Mouse (Mus musculus) frontal cortex, postnatal 25 days (tissue): ENCODE results near the gene Mok.

Experiments
- DNase-seq, 2 experiments: peaks; one replicate each; pipeline ENCODE4 v3.0.0; 2022; ENCODE audit warnings: low spot score in 2 of 2

Gene Mok

GRCm38 (mm10) chr12:110808848-110809247, 31.9 kb downstream of the Mok start:
- DNase-seq, result no peak

- DNase-seq, result no peak
Observed at GRCm38 (mm10) chr12:110808430-110808829, 32.3 kb downstream of the Mok start.

- peak in 1 of 2 experiments; percentile 29 for DNase-seq
Observed at GRCm38 (mm10) chr12:110806301-110806970, 34.3 kb downstream of the Mok start.

GRCm38 (mm10) chr12:110804261-110804660, 36.5 kb downstream of the Mok start:
- DNase-seq, result no peak

GRCm38 (mm10) chr12:110802674-110803297, 38.0 kb downstream of the Mok start:
- no peak for DNase-seq

- DNase-seq, result no peak
Observed at GRCm38 (mm10) chr12:110801876-110802464, 38.8 kb downstream of the Mok start.

- no peak for DNase-seq
Observed at GRCm38 (mm10) chr12:110799226-110799625, 41.5 kb downstream of the Mok start.

GRCm38 (mm10) chr12:110797842-110798431, 42.8 kb downstream of the Mok start:
- no peak for DNase-seq

GRCm38 (mm10) chr12:110797202-110797601, 43.5 kb downstream of the Mok start:
- no peak for DNase-seq

- DNase-seq, result no peak
Observed at GRCm38 (mm10) chr12:110796748-110797147, 44.0 kb downstream of the Mok start.

- no peak for DNase-seq
Observed at GRCm38 (mm10) chr12:110795035-110795434, 45.7 kb downstream of the Mok start.

- no peak for DNase-seq
Observed at GRCm38 (mm10) chr12:110791026-110791425, 49.7 kb downstream of the Mok start.

- no peak for DNase-seq
Observed at GRCm38 (mm10) chr12:110790580-110790979, 50.2 kb downstream of the Mok start.

- DNase-seq, result no peak
Observed at GRCm38 (mm10) chr12:110786243-110786642, 54.5 kb downstream of the Mok start.

GRCm38 (mm10) chr12:110784211-110784610, 56.5 kb downstream of the Mok start:
- DNase-seq, result no peak

- no peak for DNase-seq
Observed at GRCm38 (mm10) chr12:110782278-110782677, 58.5 kb downstream of the Mok start.

GRCm38 (mm10) chr12:110781181-110781580, 59.6 kb downstream of the Mok start:
- no peak for DNase-seq

GRCm38 (mm10) chr12:110779296-110779695, 61.4 kb downstream of the Mok start:
- no peak for DNase-seq

- DNase-seq, result no peak
Observed at GRCm38 (mm10) chr12:110777853-110778252, 62.9 kb downstream of the Mok start.

- no peak for DNase-seq
Observed at GRCm38 (mm10) chr12:110775628-110776426, 64.9 kb downstream of the Mok start.

- DNase-seq, result no peak
Observed at GRCm38 (mm10) chr12:110771961-110772360, 68.8 kb downstream of the Mok start.
